Mouse (Mus musculus): ENCODE measurements around the gene Sycp3. TPM values are rescaled to one million over a fixed set of nuclear protein-coding genes. Genes with fewer than 3 reads are reported as not detected.

The Sycp3 gene
- not detected in 2 replicates for polyA plus RNA-seq (2015; fragmentation: Nextera tagmentation; extraction: Ambion mirVana)

DNA sequence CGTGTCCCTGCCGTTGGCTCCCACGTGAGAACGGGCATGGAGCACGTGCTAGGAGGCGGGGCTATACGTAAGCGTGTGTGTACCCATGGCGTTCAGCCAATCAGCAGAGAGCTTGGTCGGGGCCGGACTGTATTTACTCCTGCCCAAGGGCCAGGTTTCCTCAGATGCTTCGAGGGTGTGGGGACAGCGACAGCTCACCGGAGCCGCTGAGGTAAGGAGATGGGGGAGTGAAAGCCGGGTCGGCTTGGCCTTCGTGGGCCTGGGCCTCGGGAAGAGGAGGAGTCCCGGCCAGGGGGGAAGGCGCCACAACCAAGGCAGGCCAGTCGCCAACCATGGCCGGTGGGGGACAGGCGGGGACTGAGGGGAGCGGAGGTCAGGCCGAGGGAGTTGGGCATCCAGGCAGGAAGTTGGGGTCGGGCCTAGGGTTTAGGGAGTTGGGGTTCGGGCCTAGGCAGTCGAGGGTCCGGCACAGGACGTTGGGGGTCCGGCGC, at the start of gene Sycp3:
Sycp3 (plus strand) TSS at position 68 of the 491 bp plus-strand sequence.
- peak; percentile 43; the same call in 1 of the 2 replicates for ATAC-seq
- Histone ChIP-seq H3K4me1 (no peaks in the 10 kb centered on the region), H3K9me3 (replicated peaks) (no peaks in the 10 kb centered on the region; the same call in 1 of the 2 replicates), H3K4me2 (no peak within 1 kb of the TSS), H3K36me3 (ENCODE audit: poor library complexity, severe bottlenecking) (no peaks in the 10 kb centered on the region), H3K27ac (no peak within 1 kb of the TSS), H3K27me3 (no peaks in the 10 kb centered on the region), H3K9ac (no peak within 1 kb of the TSS), H3K4me3 (no peak within 1 kb of the TSS)
- WGBS: 91% methylated on average over 33 of the region's 33 CpGs

DNA sequence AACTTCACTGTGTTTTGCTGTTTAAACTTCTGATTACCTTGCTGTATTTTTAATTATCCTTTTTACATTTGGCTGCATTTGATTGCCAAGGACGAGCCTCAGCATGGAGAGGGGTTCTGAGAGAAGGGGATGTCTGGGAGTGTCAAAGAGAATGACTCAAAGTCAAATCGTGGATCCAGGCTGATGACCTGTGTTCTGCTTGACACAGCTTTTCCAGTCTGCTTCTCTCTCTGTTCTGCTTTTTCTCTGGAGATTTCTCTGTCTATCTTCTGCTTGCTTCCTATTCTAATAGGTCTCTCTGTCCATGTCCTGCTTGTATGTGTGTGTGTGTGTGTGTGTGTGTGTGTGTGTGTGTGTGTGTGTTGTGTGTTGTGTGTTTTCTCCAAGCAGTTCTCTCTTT, 49.6 kb upstream of the Sycp3 start:
- no peak overlapping the region for H3K9ac ChIP-seq
- H3K4me2 ChIP-seq: no peak overlapping the region
- no peaks in the 10 kb centered on the region for H3K27me3 ChIP-seq
- ATAC-seq: no peak
- no peak overlapping the region for H3K27ac ChIP-seq
- no peaks in the 10 kb centered on the region for H3K9me3 ChIP-seq (replicated peaks)
- 75% methylated on average over 2 of the region's 2 CpGs for WGBS
- H3K4me1 ChIP-seq: peaks cover 10% of the 10 kb centered on the region; the same call in 1 of the 2 replicates
- no peaks in the 10 kb centered on the region for H3K36me3 ChIP-seq (ENCODE audit: poor library complexity, severe bottlenecking)
- H3K4me3 ChIP-seq: no peak overlapping the region

GRCm38 (mm10) chr10:88412290-88412995, 46.9 kb upstream of the Sycp3 start:
- Histone ChIP-seq H3K4me1 (peaks cover 10% of the 10 kb centered on the region; the same call in 1 of the 2 replicates), H3K9ac (no peak overlapping the region), H3K27me3 (no peaks in the 10 kb centered on the region), H3K9me3 (replicated peaks) (no peaks in the 10 kb centered on the region), H3K36me3 (ENCODE audit: poor library complexity, severe bottlenecking) (peaks cover 5% of the 10 kb centered on the region; the same call in 1 of the 2 replicates), H3K27ac (no peak overlapping the region), H3K4me3 (no peak overlapping the region), H3K4me2 (no peak overlapping the region)
- no peak; the same call in 1 of the 2 replicates for ATAC-seq
- 53% methylated on average over 17 of the region's 17 CpGs for WGBS

- Histone ChIP-seq H3K27ac (no peak overlapping the region), H3K4me2 (no peak overlapping the region), H3K4me3 (no peak overlapping the region), H3K9me3 (replicated peaks) (no peaks in the 10 kb centered on the region), H3K36me3 (ENCODE audit: poor library complexity, severe bottlenecking) (peaks cover 15% of the 10 kb centered on the region), H3K27me3 (no peaks in the 10 kb centered on the region), H3K4me1 (peaks cover 3% of the 10 kb centered on the region; the same call in 1 of the 2 replicates), H3K9ac (no peak overlapping the region)
- ATAC-seq: no peak
- WGBS: 94% methylated on average over 5 of the region's 5 CpGs
Observed at GRCm38 (mm10) chr10:88417686-88418085, 41.7 kb upstream of the Sycp3 start.

- peaks cover 15% of the 10 kb centered on the region for H3K36me3 ChIP-seq (ENCODE audit: poor library complexity, severe bottlenecking)
- WGBS: 77% methylated on average over 11 of the region's 11 CpGs
- ATAC-seq: no peak
Observed at GRCm38 (mm10) chr10:88420141-88420541, 39.2 kb upstream of the Sycp3 start.

GRCm38 (mm10) chr10:88420655-88421435, 38.5 kb upstream of the Sycp3 start:
- no peak overlapping the region for H3K4me3 ChIP-seq
- no peak for ATAC-seq
- H3K27ac ChIP-seq: no peak overlapping the region
- no peak overlapping the region for H3K4me2 ChIP-seq
- peaks cover 12% of the 10 kb centered on the region for H3K36me3 ChIP-seq (ENCODE audit: poor library complexity, severe bottlenecking)
- H3K9ac ChIP-seq: no peak overlapping the region
- no peaks in the 10 kb centered on the region for H3K4me1 ChIP-seq
- H3K27me3 ChIP-seq: no peaks in the 10 kb centered on the region
- no peaks in the 10 kb centered on the region for H3K9me3 ChIP-seq (replicated peaks)
- WGBS: 94% methylated on average over 19 of the region's 19 CpGs

More at GRCm38 (mm10) chr10:88420141-88420541, 39.2 kb upstream of the Sycp3 start:
- H3K27me3 ChIP-seq: no peaks in the 10 kb centered on the region
- no peaks in the 10 kb centered on the region for H3K4me1 ChIP-seq
- no peak overlapping the region for H3K27ac ChIP-seq
- no peak overlapping the region for H3K9ac ChIP-seq
- no peak overlapping the region for H3K4me2 ChIP-seq
- H3K9me3 ChIP-seq (replicated peaks): no peaks in the 10 kb centered on the region
- no peak overlapping the region for H3K4me3 ChIP-seq

- Histone ChIP-seq H3K4me1 (no peaks in the 10 kb centered on the region), H3K27ac (no peak overlapping the region), H3K27me3 (no peaks in the 10 kb centered on the region), H3K36me3 (ENCODE audit: poor library complexity, severe bottlenecking) (peaks cover 31% of the 10 kb centered on the region), H3K4me3 (no peak overlapping the region), H3K9ac (no peak overlapping the region), H3K9me3 (replicated peaks) (no peaks in the 10 kb centered on the region), H3K4me2 (no peak overlapping the region)
- WGBS: 96% methylated on average over 2 of the region's 2 CpGs
- peak; percentile 87 for ATAC-seq
Observed at GRCm38 (mm10) chr10:88426158-88426816, 33.1 kb upstream of the Sycp3 start.

GRCm38 (mm10) chr10:88426896-88427295, 32.5 kb upstream of the Sycp3 start:
- no peak overlapping the region for H3K4me3 ChIP-seq
- H3K36me3 ChIP-seq (ENCODE audit: poor library complexity, severe bottlenecking): peaks cover 36% of the 10 kb centered on the region
- no peak overlapping the region for H3K9ac ChIP-seq
- H3K4me1 ChIP-seq: no peaks in the 10 kb centered on the region
- H3K27me3 ChIP-seq: no peaks in the 10 kb centered on the region
- no peaks in the 10 kb centered on the region for H3K9me3 ChIP-seq (replicated peaks)
- no peak overlapping the region for H3K27ac ChIP-seq
- no peak overlapping the region for H3K4me2 ChIP-seq
- 65% methylated on average over 5 of the region's 5 CpGs for whole genome bisulfite sequencing
- ATAC-seq: 0 out of 2 replicates have a peak, but pooled peaks have one; percentile 25

DNA sequence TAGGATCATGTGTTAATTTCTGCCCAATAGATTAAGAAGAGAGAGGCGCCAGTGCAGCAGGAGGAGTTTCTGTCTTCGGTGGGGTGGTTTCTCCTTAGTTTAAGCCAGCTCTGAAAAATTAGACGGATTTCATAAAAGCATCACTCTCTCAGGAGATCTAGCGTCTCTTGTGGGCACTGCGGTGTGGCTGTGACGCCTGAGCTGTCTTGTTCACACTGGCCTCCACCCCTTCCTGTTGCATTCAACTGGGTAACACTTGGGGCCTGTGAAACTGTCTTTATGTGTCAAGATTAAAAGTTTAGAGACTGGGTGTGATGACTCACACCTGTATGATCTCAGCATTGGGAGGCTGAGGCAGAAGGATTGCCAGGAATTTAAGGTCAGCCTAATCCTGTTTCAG, 31.4 kb upstream of the Sycp3 start:
- no peak overlapping the region for H3K9ac ChIP-seq
- H3K4me2 ChIP-seq: no peak overlapping the region
- H3K27me3 ChIP-seq: no peaks in the 10 kb centered on the region
- no peaks in the 10 kb centered on the region for H3K4me1 ChIP-seq
- H3K9me3 ChIP-seq (replicated peaks): no peaks in the 10 kb centered on the region
- no peak for ATAC-seq
- H3K4me3 ChIP-seq: no peak overlapping the region
- peaks cover 40% of the 10 kb centered on the region for H3K36me3 ChIP-seq (ENCODE audit: poor library complexity, severe bottlenecking)
- H3K27ac ChIP-seq: no peak overlapping the region
- WGBS: 94% methylated on average over 6 of the region's 6 CpGs

GRCm38 (mm10) chr10:88441224-88441623, 18.1 kb upstream of the Sycp3 start:
- WGBS: 93% methylated on average over 6 of the region's 6 CpGs
- H3K36me3 ChIP-seq (ENCODE audit: poor library complexity, severe bottlenecking): peaks cover 38% of the 10 kb centered on the region
- H3K27me3 ChIP-seq: no peaks in the 10 kb centered on the region
- no peak overlapping the region for H3K9ac ChIP-seq
- H3K9me3 ChIP-seq (replicated peaks): no peaks in the 10 kb centered on the region
- no peaks in the 10 kb centered on the region for H3K4me1 ChIP-seq
- no peak overlapping the region for H3K4me2 ChIP-seq
- ATAC-seq: no peak
- no peak overlapping the region for H3K4me3 ChIP-seq
- H3K27ac ChIP-seq: no peak overlapping the region

- Histone ChIP-seq H3K27me3 (no peaks in the 10 kb centered on the region), H3K9ac (no peak overlapping the region), H3K27ac (peak overlapping the region; percentile 19), H3K4me3 (no peak overlapping the region), H3K4me1 (peaks cover 9% of the 10 kb centered on the region; the same call in 1 of the 2 replicates), H3K4me2 (no peak overlapping the region), H3K36me3 (ENCODE audit: poor library complexity, severe bottlenecking) (no peaks in the 10 kb centered on the region), H3K9me3 (replicated peaks) (no peaks in the 10 kb centered on the region)
- peak; percentile 59; the same call in 1 of the 2 replicates for ATAC-seq
- WGBS: 67% methylated on average over 2 of the region's 2 CpGs
Observed at GRCm38 (mm10) chr10:88451221-88451620, 8.1 kb upstream of the Sycp3 start.

Data from forebrain, embryonic 13.5 days (tissue).